Mouse (Mus musculus): ENCODE results near the gene Mlana. TPM values are rescaled to one million over a fixed set of nuclear protein-coding genes. Genes with fewer than 3 reads are reported as not detected.

Mlana gene
- polyA plus RNA-seq (2015; fragmentation: Nextera tagmentation; extraction: Ambion mirVana), result not detected in 2 replicates

GRCm38 (mm10) chr19:29697245-29697874 is at the start of gene Mlana:
Gene Mlana (plus strand): TSS chr19:29697824.
- H3K4me1 ChIP-seq (replicated peaks), result no peaks in the 10 kb centered on the region
- no peaks in the 10 kb centered on the region for H3K9me3 ChIP-seq
- no peaks in the 10 kb centered on the region for H3K36me3 ChIP-seq
- WGBS, result 46% methylated on average over 3 of the region's 3 CpGs
- H3K27me3 ChIP-seq, result no peaks in the 10 kb centered on the region
- H3K27ac ChIP-seq, result no peak within 1 kb of the TSS
- H3K9ac ChIP-seq, result no peak within 1 kb of the TSS
- no peak within 1 kb of the TSS for H3K4me3 ChIP-seq
- no peak for ATAC-seq (ENCODE audit: low FRiP score)
- H3K4me2 ChIP-seq, result no peak within 1 kb of the TSS

- Histone ChIP-seq H3K27ac (peak overlapping the region; percentile 94), H3K27me3 (no peaks in the 10 kb centered on the region), H3K9me3 (no peaks in the 10 kb centered on the region), H3K4me3 (peak overlapping the region; percentile 83), H3K9ac (no peak overlapping the region), H3K36me3 (peaks cover 5% of the 10 kb centered on the region), H3K4me1 (replicated peaks) (0 out of 2 replicates have a peak, but pooled peaks cover 4% of the 10 kb centered on the region), H3K4me2 (peak overlapping the region; percentile 63; the same call in 1 of the 2 replicates)
- no peak for ATAC-seq (ENCODE audit: low FRiP score)
- 31% methylated on average over 4 of the region's 4 CpGs for WGBS
Observed at GRCm38 (mm10) chr19:29648550-29648914, 49.1 kb upstream of the Mlana start.

GRCm38 (mm10) chr19:29649683-29650082 is 47.9 kb upstream of the Mlana start:
- H3K4me1 ChIP-seq (replicated peaks), result 0 out of 2 replicates have a peak, but pooled peaks cover 4% of the 10 kb centered on the region
- H3K9me3 ChIP-seq, result no peaks in the 10 kb centered on the region
- H3K9ac ChIP-seq, result no peak overlapping the region
- no peak overlapping the region for H3K4me2 ChIP-seq
- no peaks in the 10 kb centered on the region for H3K27me3 ChIP-seq
- H3K27ac ChIP-seq, result no peak overlapping the region
- ATAC-seq (ENCODE audit: low FRiP score), result no peak
- 88% methylated on average over 1 of the region's 1 CpGs for WGBS
- no peak overlapping the region for H3K4me3 ChIP-seq
- peaks cover 5% of the 10 kb centered on the region for H3K36me3 ChIP-seq

- Histone ChIP-seq H3K36me3 (no peaks in the 10 kb centered on the region), H3K27ac (no peak overlapping the region), H3K9me3 (no peaks in the 10 kb centered on the region), H3K9ac (no peak overlapping the region), H3K4me1 (replicated peaks) (no peaks in the 10 kb centered on the region), H3K27me3 (no peaks in the 10 kb centered on the region), H3K4me3 (no peak overlapping the region), H3K4me2 (no peak overlapping the region)
- WGBS, result 92% methylated on average over 9 of the region's 9 CpGs
- no peak for ATAC-seq (ENCODE audit: low FRiP score)
Observed at GRCm38 (mm10) chr19:29653768-29654265, 43.8 kb upstream of the Mlana start.

- Histone ChIP-seq H3K4me1 (replicated peaks) (no peaks in the 10 kb centered on the region), H3K9me3 (no peaks in the 10 kb centered on the region), H3K36me3 (no peaks in the 10 kb centered on the region), H3K4me2 (no peak overlapping the region), H3K9ac (no peak overlapping the region), H3K27ac (no peak overlapping the region), H3K4me3 (no peak overlapping the region), H3K27me3 (no peaks in the 10 kb centered on the region)
- 24% methylated on average over 6 of the region's 6 CpGs for WGBS
- ATAC-seq (ENCODE audit: low FRiP score), result no peak
Observed at GRCm38 (mm10) chr19:29655148-29655547, 42.5 kb upstream of the Mlana start.

- Histone ChIP-seq H3K27me3 (no peaks in the 10 kb centered on the region), H3K27ac (no peak overlapping the region), H3K9ac (no peak overlapping the region), H3K36me3 (no peaks in the 10 kb centered on the region), H3K4me1 (replicated peaks) (no peaks in the 10 kb centered on the region), H3K4me2 (no peak overlapping the region), H3K9me3 (no peaks in the 10 kb centered on the region), H3K4me3 (no peak overlapping the region)
- 87% methylated on average over 4 of the region's 4 CpGs for WGBS
- no peak for ATAC-seq (ENCODE audit: low FRiP score)
Observed at GRCm38 (mm10) chr19:29656029-29656428, 41.6 kb upstream of the Mlana start.

- WGBS, result 79% methylated on average over 5 of the region's 5 CpGs
Observed at GRCm38 (mm10) chr19:29656620-29657019, 41.0 kb upstream of the Mlana start.

GRCm38 (mm10) chr19:29657033-29657432 is 40.6 kb upstream of the Mlana start:
- Histone ChIP-seq H3K36me3 (no peaks in the 10 kb centered on the region), H3K27ac (no peak overlapping the region), H3K9me3 (no peaks in the 10 kb centered on the region), H3K9ac (no peak overlapping the region), H3K27me3 (no peaks in the 10 kb centered on the region), H3K4me3 (no peak overlapping the region), H3K4me2 (no peak overlapping the region), H3K4me1 (replicated peaks) (no peaks in the 10 kb centered on the region)
- 61% methylated on average over 3 of the region's 3 CpGs for WGBS
- no peak for ATAC-seq (ENCODE audit: low FRiP score)

More at GRCm38 (mm10) chr19:29656620-29657019, 41.0 kb upstream of the Mlana start:
- ATAC-seq (ENCODE audit: low FRiP score), result no peak
- Histone ChIP-seq H3K4me3 (no peak overlapping the region), H3K36me3 (no peaks in the 10 kb centered on the region), H3K27ac (no peak overlapping the region), H3K4me1 (replicated peaks) (no peaks in the 10 kb centered on the region), H3K4me2 (no peak overlapping the region), H3K9ac (no peak overlapping the region), H3K27me3 (no peaks in the 10 kb centered on the region), H3K9me3 (no peaks in the 10 kb centered on the region)

GRCm38 (mm10) chr19:29657558-29657957 is 40.1 kb upstream of the Mlana start:
- Histone ChIP-seq H3K4me3 (no peak overlapping the region), H3K36me3 (no peaks in the 10 kb centered on the region), H3K9me3 (no peaks in the 10 kb centered on the region), H3K4me1 (replicated peaks) (no peaks in the 10 kb centered on the region), H3K4me2 (no peak overlapping the region), H3K27ac (no peak overlapping the region), H3K27me3 (no peaks in the 10 kb centered on the region), H3K9ac (no peak overlapping the region)
- ATAC-seq (ENCODE audit: low FRiP score), result no peak
- WGBS, result 85% methylated on average over 2 of the region's 2 CpGs

- H3K36me3 ChIP-seq, result no peaks in the 10 kb centered on the region
- H3K4me2 ChIP-seq, result no peak overlapping the region
- H3K9ac ChIP-seq, result no peak overlapping the region
- no peaks in the 10 kb centered on the region for H3K27me3 ChIP-seq
- H3K9me3 ChIP-seq, result no peaks in the 10 kb centered on the region
- ATAC-seq (ENCODE audit: low FRiP score), result no peak
- WGBS, result 84% methylated on average over 4 of the region's 4 CpGs
- no peak overlapping the region for H3K4me3 ChIP-seq
- no peak overlapping the region for H3K27ac ChIP-seq
- no peaks in the 10 kb centered on the region for H3K4me1 ChIP-seq (replicated peaks)
Observed at GRCm38 (mm10) chr19:29658836-29659235, 38.8 kb upstream of the Mlana start.

- Histone ChIP-seq H3K9me3 (no peaks in the 10 kb centered on the region), H3K4me1 (replicated peaks) (no peaks in the 10 kb centered on the region), H3K9ac (no peak overlapping the region), H3K4me2 (no peak overlapping the region), H3K36me3 (no peaks in the 10 kb centered on the region), H3K4me3 (no peak overlapping the region), H3K27me3 (no peaks in the 10 kb centered on the region), H3K27ac (no peak overlapping the region)
- WGBS, result 65% methylated on average over 6 of the region's 6 CpGs
- no peak for ATAC-seq (ENCODE audit: low FRiP score)
Observed at GRCm38 (mm10) chr19:29659705-29660104, 37.9 kb upstream of the Mlana start.

GRCm38 (mm10) chr19:29660835-29661764 is 36.5 kb upstream of the Mlana start:
- no peaks in the 10 kb centered on the region for H3K4me1 ChIP-seq (replicated peaks)
- H3K9me3 ChIP-seq, result no peaks in the 10 kb centered on the region
- 89% methylated on average over 10 of the region's 10 CpGs for WGBS
- no peak overlapping the region for H3K9ac ChIP-seq
- H3K36me3 ChIP-seq, result no peaks in the 10 kb centered on the region
- ATAC-seq (ENCODE audit: low FRiP score), result no peak
- no peak overlapping the region for H3K4me3 ChIP-seq
- no peak overlapping the region for H3K4me2 ChIP-seq
- no peak overlapping the region for H3K27ac ChIP-seq
- H3K27me3 ChIP-seq, result no peaks in the 10 kb centered on the region
